Mouse (Mus musculus) layer of hippocampus, postnatal 14 days (tissue): ENCODE data around the gene Prss53. TPM values are rescaled to one million over a fixed set of nuclear protein-coding genes. Genes with fewer than 3 reads are reported as not detected.

Experiments
- DNase-seq, 2 experiments: peaks; one replicate each; pipeline ENCODE4 v3.0.0; 2021 to 2022; ENCODE audit warnings: low spot score in 2 of 2, mixed read lengths in 1 of 2
- long read RNA-seq, 2 experiments: library from polyadenylated mRNA; stranded (forward); transcript quantifications; one replicate each; pipeline ENCODE4 v2.0.0; 2021
- total RNA-seq, 2 experiments: library from RNA; stranded (reverse); gene quantifications; 2 replicates each; pipeline ENCODE4 v1.2.3; 2021

The Prss53 gene
- 1 to 10 TPM in 1 of 2 experiments, under 1 TPM in 1; 0.98 to 1.4 TPM for total RNA-seq
- long read RNA-seq, experiment 1 = 0 reads
- long read RNA-seq, experiment 2 = 0 reads

DNA sequence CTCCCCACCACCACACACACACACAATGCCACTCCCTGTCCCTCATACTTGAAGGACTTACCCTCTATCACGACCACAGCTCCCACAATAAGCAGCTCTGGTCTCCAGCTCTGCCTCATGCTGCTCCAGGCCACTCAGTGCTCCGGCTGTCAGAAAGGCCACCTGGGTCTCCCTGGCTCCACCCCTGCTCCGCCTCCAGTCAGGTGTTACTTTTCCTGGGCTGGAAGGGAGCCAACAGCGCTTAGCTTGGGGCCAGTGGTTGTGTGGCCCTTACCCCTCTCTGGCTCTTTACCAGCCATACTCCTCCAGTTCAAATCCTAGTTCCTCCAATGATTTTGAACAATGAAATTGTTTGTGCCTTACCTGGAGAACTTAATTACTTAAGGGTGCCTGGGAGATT, at the start of gene Prss53:
Gene Prss53 (minus strand): TSS at position 173 of the 400 bp plus-strand sequence.
- DNase-seq = no peak

DNA sequence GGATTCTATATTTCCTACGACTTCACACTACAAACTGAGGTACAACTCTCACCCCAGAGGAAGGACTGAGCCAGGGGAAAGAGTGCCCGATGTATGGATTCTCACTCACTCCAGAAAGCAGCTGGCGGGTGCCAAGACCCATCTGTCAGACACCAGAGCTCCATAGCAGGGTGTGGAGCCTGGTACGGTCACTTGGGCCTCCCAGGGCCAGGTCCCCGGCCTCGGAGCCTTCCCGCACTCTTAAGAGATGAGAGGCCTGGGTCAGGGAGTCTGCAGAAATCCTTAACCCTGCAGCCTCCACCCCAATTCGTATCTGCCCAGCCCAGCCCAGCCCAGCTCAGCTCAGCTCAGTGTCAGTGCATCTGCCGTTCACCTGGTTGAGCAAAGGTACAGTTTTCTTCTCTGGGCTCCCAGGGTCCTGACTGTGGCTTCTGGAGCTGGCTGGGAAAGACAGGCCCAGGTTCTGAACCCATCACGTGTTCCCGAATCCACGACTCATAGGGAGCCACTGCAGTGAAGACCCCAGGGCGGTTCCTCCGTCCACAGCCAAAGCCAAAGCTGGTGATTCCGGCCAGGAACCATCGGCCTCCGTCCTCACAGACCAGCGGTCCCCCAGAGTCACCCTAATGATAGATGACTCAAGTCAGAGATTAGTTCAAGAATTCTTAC, 45.6 kb upstream of the Prss53 start:
- DNase-seq = no peak

DNA sequence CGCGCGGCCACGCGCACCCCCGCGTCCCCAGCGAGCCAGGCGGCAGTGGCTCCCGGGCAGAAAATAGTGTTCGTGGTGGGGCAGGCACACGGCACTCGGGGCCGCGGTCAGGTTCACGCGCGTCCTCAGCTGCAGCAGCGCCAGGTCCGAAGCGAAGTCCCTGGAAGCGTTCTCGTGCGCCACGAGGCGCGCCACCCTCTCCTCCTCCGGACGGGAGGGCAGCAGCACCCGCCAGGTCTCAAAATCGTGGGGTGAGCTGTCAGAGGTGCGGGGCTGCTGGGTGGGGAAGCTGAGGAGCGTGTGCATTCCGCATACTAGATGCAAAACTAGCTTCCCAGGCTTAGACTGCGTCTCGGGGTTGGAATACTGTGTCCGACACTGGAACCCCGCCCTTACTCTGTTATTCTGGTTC, 45.0 kb upstream of the Prss53 start:
- no peak for DNase-seq

DNA sequence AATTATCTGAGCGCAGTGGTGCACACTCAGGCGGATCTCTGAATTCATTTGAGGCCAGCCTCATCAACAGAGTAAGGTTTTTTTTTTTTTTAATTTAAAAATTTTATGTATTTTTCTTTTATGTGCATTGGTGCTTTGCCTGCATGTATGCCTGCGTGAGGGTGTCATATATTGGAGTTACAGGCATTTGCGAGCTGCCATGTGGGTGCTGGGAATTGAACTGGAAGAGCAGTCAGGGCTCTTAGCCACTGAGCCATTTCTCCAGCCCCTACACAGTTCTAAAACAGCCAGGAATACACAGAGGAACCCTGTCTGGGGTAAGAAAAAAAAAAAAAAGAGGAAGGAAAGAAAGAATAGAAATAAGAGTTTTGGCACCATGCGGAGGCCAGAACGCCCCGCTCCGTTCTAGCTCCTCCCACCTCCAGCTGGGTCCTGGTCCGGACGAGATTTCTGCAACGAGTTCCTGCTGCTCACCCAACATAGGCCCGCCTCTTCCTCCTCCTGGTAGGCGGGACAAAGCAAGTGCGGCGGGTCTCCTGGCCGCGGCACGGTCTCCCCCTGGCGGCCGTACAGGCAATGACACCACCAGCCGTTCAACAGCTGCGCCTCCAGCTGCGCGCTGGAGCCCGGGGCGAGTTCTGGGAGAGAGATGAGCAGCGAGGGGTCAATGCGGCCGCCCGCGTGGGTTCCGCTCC, 44.4 kb upstream of the Prss53 start:
- DNase-seq = peak; percentile 96

DNA sequence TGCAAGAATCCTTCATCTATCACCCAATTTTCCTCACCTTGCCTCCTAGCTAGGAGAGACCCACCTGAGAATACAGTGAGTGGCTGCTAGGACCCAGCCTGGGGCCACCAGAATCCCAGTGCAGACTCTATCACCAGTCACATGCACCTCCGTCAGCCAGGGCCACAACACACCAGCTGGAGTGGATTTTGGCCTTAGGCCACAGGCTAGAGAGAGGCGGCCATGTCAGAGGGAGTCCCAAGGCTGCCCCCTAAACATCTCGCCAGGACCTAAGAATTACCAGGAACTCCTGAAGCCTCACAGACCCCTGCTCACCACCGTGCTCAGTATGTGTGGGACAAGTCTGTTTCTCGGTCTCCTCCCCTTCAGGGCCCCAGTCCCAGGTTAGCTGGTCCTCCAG, 43.3 kb upstream of the Prss53 start:
- DNase-seq = no peak

DNA sequence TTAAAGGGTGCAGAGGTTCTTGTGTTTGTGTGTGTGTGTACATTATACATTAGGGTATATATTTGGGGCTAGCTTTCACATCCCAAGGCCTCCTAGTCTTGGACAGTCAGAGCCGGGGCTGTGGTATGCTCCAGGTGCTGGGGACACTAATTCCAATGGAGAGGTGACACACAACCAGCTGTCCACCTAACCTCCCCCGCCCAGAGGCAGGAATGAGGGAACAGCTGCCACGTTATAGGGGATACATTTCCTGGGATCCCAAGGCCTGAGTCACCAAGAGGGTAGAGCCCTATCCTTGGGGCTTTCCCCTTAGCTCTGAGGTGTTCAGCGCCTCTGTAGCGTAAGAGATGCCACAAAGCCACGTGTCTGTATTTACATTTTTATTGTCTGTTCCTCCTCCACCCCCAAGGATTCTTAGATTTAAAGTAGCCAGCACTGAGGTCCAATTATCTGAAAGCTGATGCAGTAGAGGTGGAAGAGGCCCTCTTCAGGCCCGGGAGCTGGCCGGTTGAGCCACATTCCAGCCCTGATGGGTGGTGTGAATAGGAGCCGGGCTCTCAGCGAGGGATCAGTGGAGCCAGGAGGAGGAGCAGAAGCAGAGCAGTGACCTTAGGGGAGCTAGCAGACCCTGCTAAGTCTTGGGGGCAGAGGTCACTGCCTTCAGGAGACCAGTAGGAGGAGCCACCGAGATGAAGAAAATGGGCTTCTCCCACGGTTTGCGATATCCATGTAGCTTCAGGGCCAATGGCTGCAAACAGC, 41.7 kb upstream of the Prss53 start:
- no peak for DNase-seq

DNA sequence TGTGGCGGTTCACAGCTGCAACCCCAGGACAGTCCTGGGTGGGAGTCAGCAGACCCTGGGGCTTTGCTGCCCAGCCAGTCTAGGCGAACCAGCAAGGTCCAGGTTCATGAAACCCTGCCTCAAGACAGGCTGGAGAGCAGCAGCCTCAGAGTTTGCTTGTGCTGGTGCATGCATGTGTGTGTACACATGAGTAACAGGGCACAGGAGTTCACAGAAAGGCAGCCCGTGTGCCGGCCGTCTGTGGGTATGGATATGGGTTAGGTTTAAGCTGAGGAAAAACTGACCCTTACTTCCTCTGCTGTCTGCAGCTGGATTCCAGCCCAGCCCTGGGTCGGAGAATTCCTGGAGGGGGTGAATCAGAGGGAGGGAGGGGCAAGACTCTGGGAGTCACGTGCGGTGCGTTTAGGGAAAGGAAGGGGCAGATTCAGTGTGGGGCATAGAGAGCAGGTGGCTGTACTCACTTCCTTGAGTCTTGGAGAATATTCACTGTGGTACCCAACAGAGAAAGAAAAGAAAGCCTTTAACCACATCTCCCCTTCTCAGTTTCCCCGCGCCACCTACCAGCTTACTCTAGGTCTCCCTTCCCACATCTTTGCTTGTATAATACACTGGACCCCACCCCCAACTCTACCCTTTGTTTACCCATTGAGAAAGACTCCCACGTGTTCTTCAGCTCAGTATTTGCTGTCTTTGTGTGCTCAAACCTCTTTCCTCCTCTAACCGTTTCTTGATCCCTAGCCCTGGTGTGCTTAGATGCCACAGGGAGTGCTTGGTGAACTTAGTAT, 40.8 kb upstream of the Prss53 start:
- no peak for DNase-seq

DNA sequence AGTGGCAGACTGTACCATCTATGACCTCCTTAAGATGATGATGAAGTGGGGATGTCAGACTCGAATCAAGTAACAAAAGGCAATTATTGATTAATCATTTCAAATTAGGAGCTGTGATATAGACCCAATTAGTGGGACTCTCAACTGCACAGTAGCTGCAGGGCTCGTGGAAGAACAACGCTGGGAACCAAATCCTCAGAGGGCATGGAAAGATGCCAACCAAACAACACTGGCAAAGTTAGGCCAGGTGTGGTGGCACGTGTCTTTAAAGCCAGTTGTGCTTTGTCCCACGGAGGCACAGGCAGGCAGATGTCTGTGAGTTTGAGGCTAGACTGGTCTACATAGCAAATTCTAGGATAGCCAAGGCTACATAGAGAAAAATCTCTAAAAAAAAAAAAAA, 39.9 kb upstream of the Prss53 start:
- no peak for DNase-seq

DNA sequence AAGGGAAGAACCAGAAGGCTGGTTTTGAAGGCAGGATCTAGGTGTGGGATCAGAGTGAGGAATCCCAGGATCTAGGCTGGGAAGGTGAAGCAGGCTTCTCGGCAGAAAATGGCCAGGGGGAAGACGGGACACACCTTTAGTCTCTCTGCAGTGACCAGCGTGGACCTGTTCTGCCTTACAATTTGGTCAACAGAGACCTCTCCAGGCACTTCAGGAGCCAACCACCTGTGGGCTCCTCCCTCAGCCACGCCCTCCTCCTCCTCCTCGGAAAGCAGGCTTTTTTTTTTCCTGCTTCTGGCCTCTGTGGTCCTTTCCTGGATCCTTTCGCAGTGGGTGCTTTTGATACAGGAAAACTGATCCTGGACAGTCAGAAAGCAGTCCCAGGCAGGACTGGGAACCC, 39.2 kb upstream of the Prss53 start, which contains the start of gene Prss8:
Gene Prss8 (minus strand): TSS at position 182 of the 400 bp plus-strand sequence.
- DNase-seq = no peak

DNA sequence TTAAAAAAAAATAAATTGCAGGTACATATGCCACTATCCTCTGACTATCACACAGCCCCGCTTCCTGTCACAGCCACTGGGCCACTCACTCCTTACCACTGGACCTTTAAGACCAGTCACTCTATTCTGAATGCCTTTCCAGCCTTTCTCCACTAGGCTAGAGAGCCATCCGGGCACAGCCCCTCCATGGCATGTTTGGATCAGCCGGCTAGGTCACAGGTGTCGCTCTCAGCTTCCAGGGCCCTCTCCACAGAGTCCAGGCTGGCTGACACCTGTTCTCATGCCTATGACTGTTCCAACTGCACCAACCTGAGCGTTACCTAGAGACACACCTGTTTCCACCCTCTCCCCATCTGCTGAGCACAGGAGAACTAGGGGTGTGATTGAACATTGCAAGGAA, 37.8 kb upstream of the Prss53 start:
- DNase-seq = no peak

DNA sequence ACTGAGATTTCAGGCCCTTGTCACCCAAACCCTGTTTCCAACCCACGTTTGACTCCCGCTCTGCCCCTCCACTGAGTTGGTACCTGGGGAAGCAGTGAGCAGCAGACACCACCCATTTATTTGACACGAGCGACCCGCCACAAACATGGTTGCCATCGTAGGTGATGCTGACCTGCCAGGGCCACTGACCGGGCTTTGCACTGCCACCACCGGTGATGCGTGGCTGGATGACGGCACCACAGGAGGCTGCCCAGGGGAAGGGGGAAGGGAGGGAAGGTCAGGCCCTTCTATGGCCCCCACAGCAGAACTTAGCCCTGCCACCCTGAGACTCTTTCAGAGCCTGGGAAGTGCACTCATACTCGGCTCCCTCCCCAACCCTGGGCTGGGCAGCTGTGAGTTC, 37.0 kb upstream of the Prss53 start:
- DNase-seq = no peak

DNA sequence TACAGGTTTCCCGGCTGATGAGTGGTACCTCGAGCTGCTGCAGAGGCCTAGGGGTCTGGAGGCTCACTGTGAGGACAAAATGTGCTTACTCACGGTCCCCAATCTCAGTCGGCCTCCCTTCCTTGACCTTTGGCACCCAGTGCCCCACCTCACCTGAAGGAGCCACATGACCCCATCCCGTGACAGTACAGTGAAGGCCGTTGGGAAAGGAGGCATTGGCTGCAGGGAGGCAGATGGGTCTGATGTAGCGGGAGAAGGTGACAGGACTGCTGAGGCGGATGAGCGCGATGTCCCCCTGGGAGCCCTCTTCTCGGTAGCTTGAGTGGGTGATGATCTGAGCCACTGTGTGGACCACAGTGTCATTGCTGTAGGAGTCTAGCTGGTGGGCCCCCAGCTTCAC, 36.1 kb upstream of the Prss53 start:
- DNase-seq = no peak

DNA sequence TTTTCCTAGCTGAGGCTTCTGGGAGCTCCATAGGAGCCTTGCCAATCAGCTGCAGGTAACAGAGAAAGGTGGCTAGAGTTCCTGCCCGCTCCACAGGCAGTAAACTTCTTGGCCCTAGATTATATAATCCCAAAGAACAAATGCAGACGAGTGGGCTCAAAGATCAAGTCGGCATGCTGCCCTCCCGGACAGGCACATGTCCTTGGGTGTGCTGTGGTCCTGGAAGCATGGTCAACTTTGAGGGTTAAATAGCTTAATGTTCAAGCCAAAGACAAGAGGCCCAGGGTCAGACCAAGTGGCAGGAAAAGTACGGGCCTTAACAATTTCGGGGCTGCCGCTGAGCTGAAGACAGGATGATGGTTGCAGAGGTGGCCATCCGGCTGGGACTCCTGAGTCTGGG, 35.3 kb upstream of the Prss53 start:
- no peak for DNase-seq

DNA sequence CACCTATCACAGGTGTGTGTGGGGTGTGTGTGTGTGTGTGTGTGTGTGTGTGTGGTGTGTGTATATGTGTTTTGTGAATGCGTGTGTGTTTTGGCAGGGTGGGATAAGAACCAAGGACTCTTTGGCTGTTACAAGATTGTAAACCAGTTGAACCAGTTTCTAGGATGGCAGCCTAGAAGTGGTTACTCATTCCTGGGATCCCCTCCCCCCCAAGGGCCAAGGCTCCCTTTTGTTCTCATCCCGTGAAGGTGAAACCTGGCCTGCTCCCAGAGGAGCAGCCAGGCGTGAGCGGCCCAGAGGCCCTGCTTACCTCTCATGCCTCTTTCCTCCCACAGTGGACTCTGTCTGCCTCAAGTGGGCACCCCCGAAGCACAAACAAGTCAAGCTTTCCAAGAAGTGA, 34.5 kb upstream of the Prss53 start:
- no peak for DNase-seq

DNA sequence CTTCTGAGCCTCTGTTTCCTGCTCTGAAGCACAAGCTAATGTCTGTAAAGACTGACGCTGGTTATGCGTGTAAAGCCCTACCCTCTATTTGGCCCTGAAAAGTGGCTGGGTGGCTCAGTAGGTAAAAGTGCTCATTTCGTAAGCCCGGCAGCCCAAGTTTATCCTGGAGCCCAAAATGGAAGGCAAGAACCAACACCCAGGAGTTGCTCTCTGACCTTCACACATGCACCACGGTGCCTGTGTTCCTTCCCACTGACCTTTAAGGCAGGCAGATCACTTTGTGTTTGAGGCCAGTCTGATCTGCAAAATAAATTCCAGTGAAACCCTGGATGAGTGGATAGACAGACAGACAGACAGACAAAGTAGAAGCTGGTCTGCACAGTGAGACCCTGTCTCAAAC, 32.9 kb upstream of the Prss53 start:
- DNase-seq = no peak

DNA sequence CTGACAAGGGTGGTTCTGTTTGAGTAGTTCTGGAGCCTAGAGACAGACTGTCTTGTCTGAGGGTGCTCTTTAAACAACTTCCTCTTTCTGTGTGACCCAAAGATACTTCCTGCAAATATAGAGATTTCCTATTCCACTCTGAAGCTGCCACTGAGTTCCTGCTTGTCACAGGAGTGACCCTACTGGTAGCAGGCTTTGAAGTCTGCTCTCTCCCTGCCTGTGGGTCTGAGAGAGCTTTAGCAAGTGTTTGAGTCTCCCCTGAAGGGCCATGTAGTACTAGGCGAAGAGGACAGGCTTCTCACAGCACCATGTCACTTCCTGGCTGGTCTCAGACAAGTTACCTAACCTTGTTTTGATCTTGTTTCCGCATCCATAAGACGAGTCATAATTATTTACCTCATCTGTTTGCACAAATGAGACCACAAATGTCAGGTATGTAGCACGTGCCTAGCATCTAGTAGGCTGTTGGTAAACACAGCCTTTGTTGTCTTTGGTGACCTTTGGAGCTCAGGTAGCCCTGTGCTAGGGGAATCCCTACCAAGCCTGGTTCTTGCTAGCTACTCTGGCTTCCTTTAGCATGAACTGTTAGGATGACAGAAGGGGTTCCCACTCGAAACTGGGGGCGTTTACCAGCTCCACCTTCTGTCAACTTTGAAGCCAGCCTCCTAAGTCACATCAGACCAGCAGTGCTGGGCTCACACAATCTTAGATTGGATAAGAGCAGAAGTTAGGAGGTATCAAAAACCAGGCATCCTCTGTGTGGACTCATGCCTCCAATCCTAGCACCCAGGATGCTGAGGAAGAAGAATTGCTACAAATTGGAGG, 31.9 kb upstream of the Prss53 start:
- DNase-seq = no peak

DNA sequence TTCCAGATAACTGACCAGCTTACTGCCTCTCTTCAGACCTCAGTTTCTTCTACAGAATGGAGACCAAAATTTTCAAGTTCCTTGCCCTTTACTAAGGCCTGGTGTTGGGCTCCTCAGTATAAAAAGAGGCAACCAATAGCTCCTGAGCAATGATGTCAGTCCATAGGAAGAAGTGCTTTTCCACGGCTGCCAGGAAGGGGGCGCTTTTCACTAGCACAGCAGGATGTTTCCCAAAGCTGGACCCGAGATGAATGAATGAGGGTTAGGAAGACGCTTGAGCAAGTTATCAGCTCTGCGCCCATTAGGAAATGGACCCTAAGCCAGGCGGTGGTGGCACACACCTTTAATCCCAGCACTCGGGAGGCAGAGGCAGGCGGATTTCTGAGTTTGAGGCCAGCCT, 30.7 kb upstream of the Prss53 start:
- DNase-seq = no peak

DNA sequence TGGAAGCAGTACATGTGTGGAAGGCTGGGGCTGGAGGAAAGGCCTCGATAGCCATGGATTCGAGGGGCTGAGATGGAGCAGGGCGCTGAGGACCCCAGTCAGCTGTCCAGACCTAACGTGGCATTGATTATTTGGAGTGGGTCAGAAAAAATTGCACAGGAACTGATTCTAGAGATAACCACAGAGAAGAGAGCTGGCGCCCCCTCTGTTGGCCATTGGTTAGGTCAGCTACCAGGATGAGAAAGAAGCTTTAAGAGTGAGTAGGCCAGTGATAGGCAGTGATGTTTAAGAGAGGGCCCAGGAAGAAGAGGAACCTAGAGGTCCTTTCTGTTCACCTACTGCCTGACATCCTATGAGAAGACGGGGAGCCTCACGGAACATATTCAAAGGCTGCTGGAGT, 28.5 kb upstream of the Prss53 start:
- DNase-seq = no peak

DNA sequence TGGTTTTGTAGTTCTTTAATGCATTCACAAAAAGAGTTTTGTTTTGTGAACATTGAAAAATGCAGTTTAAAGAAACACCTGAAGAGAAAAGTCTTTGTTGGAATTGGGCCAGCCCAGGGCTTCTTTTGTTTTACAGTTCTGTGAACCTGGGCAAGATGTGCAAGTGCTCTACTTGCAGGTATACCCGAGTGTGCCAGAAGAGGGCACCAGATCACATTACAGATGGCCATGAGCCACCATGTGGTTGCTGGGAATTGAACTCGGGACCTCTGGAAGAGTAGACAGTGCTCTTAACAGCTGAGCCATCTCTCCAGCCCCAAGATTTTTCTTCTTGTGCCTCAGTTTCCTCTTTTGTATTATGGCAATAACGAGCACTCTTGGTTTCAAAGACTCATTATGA, 27.4 kb upstream of the Prss53 start:
- no peak for DNase-seq

DNA sequence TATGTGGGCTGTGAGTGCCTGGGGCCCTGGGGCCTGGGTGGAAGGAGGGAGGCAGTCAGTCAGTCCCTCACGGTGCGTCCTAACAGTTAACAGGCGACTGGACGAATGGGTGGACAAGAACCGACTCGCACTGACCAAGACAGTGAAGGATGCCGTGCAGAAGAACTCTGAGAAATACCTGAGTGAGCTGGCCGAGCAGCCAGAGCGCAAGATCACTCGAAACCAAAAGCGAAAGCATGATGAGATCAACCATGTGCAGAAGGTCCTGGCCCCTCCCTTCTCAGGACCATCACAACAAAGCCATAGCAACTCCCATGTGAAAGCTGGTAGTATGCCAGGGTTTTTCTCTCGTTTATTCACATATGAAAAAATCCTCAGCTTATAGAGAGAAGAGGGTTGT, 24.5 kb upstream of the Prss53 start:
- no peak for DNase-seq

DNA sequence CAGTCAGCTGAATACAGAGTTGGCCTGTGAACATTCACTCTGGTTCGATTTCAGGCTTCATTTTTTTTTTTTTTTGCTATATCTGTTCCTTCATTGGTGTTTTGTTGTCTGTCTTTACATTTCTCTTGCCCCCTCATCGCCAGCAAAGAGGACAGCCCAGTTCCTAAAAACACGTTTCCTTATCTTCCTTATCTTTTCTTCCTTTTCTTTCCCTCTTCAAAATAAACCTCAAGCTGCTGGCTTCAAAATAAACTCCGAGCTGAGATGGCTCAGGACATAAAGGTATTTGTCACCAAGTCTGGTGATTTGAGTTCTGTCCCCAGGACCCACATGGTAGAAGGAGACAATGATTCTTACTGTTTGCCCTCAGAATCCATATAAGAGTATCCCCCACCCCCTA, 22.2 kb upstream of the Prss53 start:
- DNase-seq = no peak
